Mouse (Mus musculus) embryonic fibroblast, embryonic 13.5 days (primary cell): ENCODE measurements around the gene Plcl1.

Source experiments
- CTCF ChIP-seq: IDR thresholded peaks from 2 replicates; pipeline ENCODE4 v1.5.1; 2011; ENCODE audit warnings: mild to moderate bottlenecking, control low read depth, low read length, moderate library complexity, borderline replicate concordance; ENCODE audit not compliant: insufficient read depth
- POLR2A ChIP-seq: IDR thresholded peaks from 2 replicates; pipeline ENCODE4 v1.6.1; 2011; ENCODE audit warnings: low read depth, mild to moderate bottlenecking, control low read depth, low read length, moderate library complexity

GRCm38 (mm10) chr1:55411079-55411478, 5.4 kb downstream of the Plcl1 start:
- TF ChIP-seq CTCF (no peak), POLR2A (no peak)
